Mouse (Mus musculus): Measurements from ENCODE around the gene Fhl2. TPM values are rescaled to one million over a fixed set of nuclear protein-coding genes. Genes with fewer than 3 reads are reported as not detected.
A peak's percentile ranks its signal among the peaks of the same experiment; 100 is the strongest.

Fhl2 gene
- polyA plus RNA-seq, 1 experiment from 2014 or later = 3.5 TPM

DNA sequence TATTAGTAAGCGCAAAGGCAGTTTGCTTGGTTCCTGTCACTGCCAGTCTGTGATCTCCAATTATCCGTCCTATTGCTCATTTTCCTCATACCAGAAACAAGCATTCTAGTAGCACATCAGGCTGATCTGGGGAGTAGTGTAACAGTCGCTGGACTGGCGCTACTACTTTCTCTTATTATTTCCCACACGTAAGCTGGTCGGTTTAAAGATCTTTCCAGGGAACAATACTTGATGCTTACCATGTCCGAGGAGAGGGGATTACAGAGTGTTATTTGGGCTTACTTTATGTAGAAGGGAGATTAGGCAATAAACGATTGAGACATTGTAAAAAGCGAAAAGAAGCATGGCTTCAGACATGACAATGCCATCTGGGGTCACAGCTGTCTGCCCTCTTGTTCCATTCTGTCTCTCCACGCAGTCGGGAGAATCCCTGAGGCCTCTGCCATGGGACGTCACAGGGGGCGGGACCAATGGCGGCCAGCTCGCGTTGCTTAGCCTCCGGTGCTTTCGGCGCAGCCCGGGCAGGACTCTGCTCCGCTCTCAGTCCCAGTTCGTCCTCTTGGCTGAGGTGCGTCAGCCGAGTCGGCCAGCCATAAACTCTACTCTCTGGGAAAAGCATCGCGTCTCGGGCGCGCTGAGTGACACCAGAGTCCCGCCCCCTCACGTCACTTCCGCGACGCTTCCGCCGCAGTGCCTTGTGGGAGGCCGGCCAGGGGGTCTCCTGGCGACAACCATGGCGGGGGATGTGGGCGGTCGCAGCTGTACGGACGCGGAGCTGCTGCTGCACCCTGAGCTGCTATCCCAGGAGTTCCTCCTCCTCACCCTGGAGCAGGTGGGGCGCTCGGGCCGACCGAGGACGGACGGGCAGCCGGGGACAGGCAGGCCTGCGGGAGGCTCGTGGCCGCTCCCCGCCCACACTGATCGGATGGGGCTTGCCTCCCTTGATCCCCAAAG is 98.5 kb downstream of the Fhl2 start, which contains the start of the genes Tgfbrap1 and AI597479:
Gene Tgfbrap1 (minus strand): TSS at position 607 of the 954 bp plus-strand sequence.
Gene AI597479 (plus strand): TSS at position 680 of the 954 bp plus-strand sequence.
- Histone ChIP-seq H3K4me2 (peak within 1 kb of the TSS; percentile 80), H3K9me3 (replicated peaks) (no peaks in the 10 kb centered on the region), H3K9ac (peak within 1 kb of the TSS; percentile 86), H3K4me3 (replicated peaks) (peak within 1 kb of the TSS; percentile 94), H3K4me1 (replicated peaks) (peaks cover 9% of the 10 kb centered on the region), H3K27ac (replicated peaks) (peak within 1 kb of the TSS; percentile 99), H3K36me3 (replicated peaks) (peaks cover 28% of the 10 kb centered on the region), H3K27me3 (no peaks in the 10 kb centered on the region)
- WGBS (ENCODE audit: insufficient replicate concordance) = under 1% methylated on average over 57 of the region's 57 CpGs
- peak; percentile 90 for ATAC-seq (ENCODE audit: insufficient read depth)

DNA sequence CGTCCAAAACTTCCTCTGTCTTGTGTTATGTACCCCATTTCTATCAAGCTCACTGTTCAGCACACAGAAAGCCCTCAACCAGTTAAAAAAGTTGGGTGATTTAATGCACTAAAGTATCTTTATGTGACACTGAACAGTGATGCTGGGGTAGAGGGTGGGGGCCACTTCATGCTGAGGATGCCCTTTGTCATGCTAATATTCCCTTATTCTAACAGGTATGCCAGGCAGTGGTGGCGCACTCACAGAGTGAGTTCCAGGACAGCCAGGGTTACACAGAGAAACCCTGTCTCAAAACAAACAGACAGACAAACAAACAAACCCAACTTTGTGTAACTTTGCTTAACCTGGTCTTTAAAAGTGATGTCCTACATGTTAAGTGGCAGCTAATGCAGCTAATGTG is 102.6 kb downstream of the Fhl2 start:
- Histone ChIP-seq H3K27me3 (no peaks in the 10 kb centered on the region), H3K4me3 (replicated peaks) (no peak overlapping the region), H3K9me3 (replicated peaks) (no peaks in the 10 kb centered on the region), H3K9ac (no peak overlapping the region), H3K4me2 (no peak overlapping the region), H3K36me3 (replicated peaks) (0 out of 2 replicates have a peak, but pooled peaks cover 7% of the 10 kb centered on the region), H3K4me1 (replicated peaks) (peaks cover 28% of the 10 kb centered on the region), H3K27ac (replicated peaks) (no peak overlapping the region)
- 67% methylated on average over 2 of the region's 2 CpGs for WGBS (ENCODE audit: insufficient replicate concordance)
- no peak for ATAC-seq (ENCODE audit: insufficient read depth)

DNA sequence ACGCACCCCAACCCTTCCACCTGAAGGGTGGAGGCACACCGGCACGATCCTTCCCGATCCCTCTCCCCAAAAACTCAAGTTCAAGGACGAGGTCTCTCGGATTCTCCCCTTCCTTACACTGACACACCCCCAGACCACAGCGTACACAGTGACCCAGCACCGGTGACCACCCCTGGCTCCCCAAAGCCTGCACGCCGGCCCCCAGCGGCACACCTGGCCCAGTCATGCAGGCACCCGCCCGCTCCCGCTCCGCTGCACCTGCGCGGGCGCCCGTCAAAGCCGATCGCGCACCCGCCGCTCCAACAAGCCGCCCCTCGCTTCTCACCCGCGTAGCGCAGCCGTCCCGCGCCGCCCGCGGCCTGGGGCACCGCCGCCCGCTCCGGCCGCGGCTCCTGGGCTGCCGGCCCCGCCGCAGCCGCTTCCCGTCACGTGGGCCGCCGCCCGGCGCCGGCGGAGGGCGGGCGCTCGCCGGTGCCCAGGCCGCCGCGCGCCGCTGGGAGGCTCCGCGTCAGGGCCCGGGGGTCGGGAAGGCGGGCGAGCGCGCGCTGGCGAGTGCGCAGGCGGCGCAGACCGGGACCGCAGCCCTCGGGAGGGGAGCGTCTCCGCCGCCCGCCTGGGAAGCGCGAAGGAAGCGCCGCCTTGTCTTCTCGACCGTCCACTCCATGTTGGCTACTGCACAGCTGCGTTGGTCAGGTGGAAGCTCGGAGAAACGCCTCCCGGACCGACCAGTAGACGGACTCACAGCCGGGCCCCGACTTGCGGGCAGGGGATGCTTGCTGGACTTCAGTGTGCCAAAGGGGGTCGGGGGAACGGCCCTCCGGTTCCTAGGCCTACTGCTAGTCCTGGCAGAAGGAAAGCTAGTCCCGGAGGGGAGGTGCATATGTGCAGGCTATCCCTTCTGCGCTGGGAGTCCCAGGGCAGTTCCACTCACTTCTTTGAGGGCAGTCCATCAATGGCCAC is 104.4 kb downstream of the Fhl2 start:
- H3K4me3 ChIP-seq (replicated peaks) = peak overlapping the region; percentile 79
- H3K36me3 ChIP-seq (replicated peaks) = 0 out of 2 replicates have a peak, but pooled peaks cover 7% of the 10 kb centered on the region
- peak overlapping the region; percentile 84 for H3K9ac ChIP-seq
- H3K27me3 ChIP-seq = no peaks in the 10 kb centered on the region
- peak overlapping the region; percentile 67 for H3K27ac ChIP-seq (replicated peaks)
- H3K4me1 ChIP-seq (replicated peaks) = peaks cover 24% of the 10 kb centered on the region
- peak overlapping the region; percentile 92 for H3K4me2 ChIP-seq
- peak; percentile 89 for ATAC-seq (ENCODE audit: insufficient read depth)
- under 1% methylated on average over 102 of the region's 102 CpGs for WGBS (ENCODE audit: insufficient replicate concordance)
- H3K9me3 ChIP-seq (replicated peaks) = no peaks in the 10 kb centered on the region

DNA sequence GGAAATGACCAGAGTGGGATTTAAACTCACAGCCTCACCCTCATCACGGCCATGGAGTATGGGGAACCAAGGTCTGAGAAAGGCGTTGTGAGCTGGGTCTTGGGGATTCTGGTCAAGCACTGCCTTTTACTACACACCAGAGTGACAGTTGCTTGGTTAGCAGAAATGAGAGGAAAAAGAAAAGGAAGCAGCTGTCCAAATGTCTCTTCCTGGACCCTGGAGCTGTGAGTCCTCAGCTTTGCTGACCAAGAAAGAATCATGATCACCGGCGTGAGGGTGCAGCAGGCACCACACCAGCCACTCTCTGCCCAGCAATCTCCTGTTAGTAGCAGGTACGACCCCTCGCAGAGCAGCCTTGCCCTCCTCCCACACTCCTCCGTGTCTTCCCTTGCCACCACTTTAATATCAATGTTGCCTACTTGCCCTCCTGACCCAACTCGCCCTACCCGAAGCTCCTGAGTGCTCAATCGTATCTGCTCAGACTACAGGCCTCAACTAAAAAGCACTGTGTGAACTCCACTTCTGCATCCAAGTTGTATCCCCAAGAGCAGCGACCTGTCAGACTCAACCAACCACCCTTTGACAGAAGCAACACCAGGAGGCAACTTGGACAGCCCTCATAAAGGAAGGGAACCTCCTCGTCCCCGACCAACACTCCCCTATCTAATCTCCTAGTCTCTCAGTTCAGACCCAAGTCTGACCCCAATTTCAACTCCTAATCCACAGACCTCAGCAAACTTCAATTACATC is 105.3 kb downstream of the Fhl2 start:
- Histone ChIP-seq H3K36me3 (replicated peaks) (0 out of 2 replicates have a peak, but pooled peaks cover 7% of the 10 kb centered on the region), H3K4me2 (peak overlapping the region; percentile 92), H3K27ac (replicated peaks) (peak overlapping the region; percentile 57; the same call in 1 of the 2 replicates), H3K27me3 (no peaks in the 10 kb centered on the region), H3K9me3 (replicated peaks) (no peaks in the 10 kb centered on the region), H3K9ac (peak overlapping the region; percentile 84), H3K4me3 (replicated peaks) (peak overlapping the region; percentile 79), H3K4me1 (replicated peaks) (peaks cover 24% of the 10 kb centered on the region)
- WGBS (ENCODE audit: insufficient replicate concordance) = 21% methylated on average over 13 of the region's 13 CpGs
- ATAC-seq (ENCODE audit: insufficient read depth) = peak; percentile 16; the same call in 1 of the 2 replicates

DNA sequence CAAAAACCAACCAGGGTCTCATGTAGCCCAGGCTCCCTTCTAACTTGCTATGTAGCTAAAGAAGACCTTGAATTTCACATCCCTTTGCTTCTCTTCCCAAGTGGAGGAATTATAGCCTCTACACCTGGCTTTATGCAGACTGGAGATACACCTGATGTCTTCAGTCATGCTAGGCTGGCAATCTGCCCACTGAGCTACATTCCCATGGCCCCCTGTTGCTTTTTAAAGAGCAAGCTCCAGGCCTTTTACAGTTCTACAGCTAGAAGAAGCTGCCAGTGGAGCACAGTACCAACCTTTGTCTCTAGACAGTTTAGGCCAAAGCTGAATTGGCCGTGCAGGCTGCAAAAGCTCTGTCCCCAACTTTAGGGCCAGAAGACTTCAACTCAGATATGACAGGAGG is 106.4 kb downstream of the Fhl2 start:
- Histone ChIP-seq H3K36me3 (replicated peaks) (0 out of 2 replicates have a peak, but pooled peaks cover 4% of the 10 kb centered on the region), H3K4me1 (replicated peaks) (peaks cover 24% of the 10 kb centered on the region), H3K27ac (replicated peaks) (no peak overlapping the region), H3K4me3 (replicated peaks) (no peak overlapping the region), H3K9me3 (replicated peaks) (no peaks in the 10 kb centered on the region), H3K9ac (no peak overlapping the region), H3K27me3 (no peaks in the 10 kb centered on the region), H3K4me2 (no peak overlapping the region)
- WGBS (ENCODE audit: insufficient replicate concordance) = 64% methylated on average over 1 of the region's 1 CpGs
- ATAC-seq (ENCODE audit: insufficient read depth) = no peak

DNA sequence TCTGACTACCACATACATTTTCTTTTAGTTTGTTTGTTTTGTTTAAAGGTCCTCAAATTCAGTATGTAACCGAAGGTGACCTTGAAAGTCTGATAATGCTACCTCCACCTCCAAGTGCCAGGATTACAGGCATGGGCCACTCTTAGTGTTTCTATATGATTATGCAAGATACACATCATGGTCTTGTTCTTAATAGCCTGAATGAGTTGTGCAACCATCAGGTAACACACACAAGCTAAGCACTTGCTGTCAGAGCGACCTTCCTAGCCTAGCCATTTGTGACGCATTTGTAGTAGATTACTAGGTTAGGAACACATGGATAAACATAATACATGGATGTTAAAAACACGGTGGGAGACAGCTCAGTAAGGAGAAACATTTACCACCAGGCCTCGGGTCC is 113.8 kb downstream of the Fhl2 start:
- Histone ChIP-seq H3K4me3 (replicated peaks) (no peak overlapping the region), H3K27me3 (no peaks in the 10 kb centered on the region), H3K36me3 (replicated peaks) (peaks cover 4% of the 10 kb centered on the region; the same call in 1 of the 2 replicates), H3K4me2 (no peak overlapping the region), H3K27ac (replicated peaks) (no peak overlapping the region), H3K9me3 (replicated peaks) (no peaks in the 10 kb centered on the region), H3K9ac (no peak overlapping the region), H3K4me1 (replicated peaks) (no peaks in the 10 kb centered on the region)
- ATAC-seq (ENCODE audit: insufficient read depth) = no peak
- 64% methylated on average over 5 of the region's 5 CpGs for WGBS (ENCODE audit: insufficient replicate concordance)

DNA sequence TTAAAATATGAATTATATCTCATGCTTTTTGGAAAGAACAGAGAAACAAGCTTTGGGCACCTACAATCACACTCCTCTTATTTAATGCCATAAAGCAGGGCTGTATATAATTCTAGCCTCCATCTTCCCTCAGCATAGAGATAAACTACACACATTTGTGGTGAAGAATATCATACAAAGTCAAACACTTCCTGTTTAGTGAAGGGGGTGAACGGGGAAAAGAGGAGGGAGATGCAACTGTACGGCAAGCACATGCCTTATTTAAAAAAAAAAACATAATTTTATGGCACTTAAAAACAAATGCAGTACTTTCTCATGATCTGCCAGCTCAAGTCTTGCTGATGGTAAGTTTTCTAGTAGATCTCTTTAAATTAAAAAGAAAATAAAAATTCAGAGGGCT is 118.7 kb downstream of the Fhl2 start:
- WGBS (ENCODE audit: insufficient replicate concordance) = 26% methylated on average over 2 of the region's 2 CpGs

DNA sequence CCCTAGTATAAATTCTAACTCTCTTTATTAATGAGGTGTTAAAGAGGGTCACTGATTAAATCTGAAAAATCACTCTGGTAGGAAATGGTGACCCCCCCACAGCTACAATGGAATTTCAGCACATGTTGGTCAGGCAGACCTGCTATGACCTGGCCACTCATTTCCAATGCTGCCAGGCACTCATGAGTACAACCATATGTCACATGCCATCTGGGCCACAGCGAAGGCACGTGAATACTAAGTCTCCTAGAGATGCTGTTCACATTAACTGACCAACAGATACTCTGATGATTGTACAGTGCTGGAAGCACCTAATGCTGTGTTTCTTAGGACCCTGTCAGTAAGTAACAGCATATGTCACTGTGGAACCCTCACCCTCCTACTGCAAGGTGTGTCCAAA is 122.0 kb downstream of the Fhl2 start:
- ATAC-seq (ENCODE audit: insufficient read depth) = no peak
- H3K4me3 ChIP-seq (replicated peaks) = no peak overlapping the region
- no peak overlapping the region for H3K9ac ChIP-seq
- H3K27me3 ChIP-seq = no peaks in the 10 kb centered on the region
- H3K27ac ChIP-seq (replicated peaks) = no peak overlapping the region
- no peaks in the 10 kb centered on the region for H3K9me3 ChIP-seq (replicated peaks)
- WGBS (ENCODE audit: insufficient replicate concordance) = 79% methylated on average over 2 of the region's 2 CpGs
- H3K36me3 ChIP-seq (replicated peaks) = peaks cover 15% of the 10 kb centered on the region; the same call in 1 of the 2 replicates
- H3K4me2 ChIP-seq = no peak overlapping the region
- H3K4me1 ChIP-seq (replicated peaks) = no peaks in the 10 kb centered on the region

More for the DNA sequence above, 118.7 kb downstream of the Fhl2 start:
- H3K4me3 ChIP-seq (replicated peaks) = no peak overlapping the region
- no peaks in the 10 kb centered on the region for H3K4me1 ChIP-seq (replicated peaks)
- H3K36me3 ChIP-seq (replicated peaks) = peaks cover 11% of the 10 kb centered on the region; the same call in 1 of the 2 replicates
- H3K27ac ChIP-seq (replicated peaks) = no peak overlapping the region
- H3K4me2 ChIP-seq = no peak overlapping the region
- H3K9me3 ChIP-seq (replicated peaks) = no peaks in the 10 kb centered on the region
- H3K27me3 ChIP-seq = no peaks in the 10 kb centered on the region
- no peak overlapping the region for H3K9ac ChIP-seq
- ATAC-seq (ENCODE audit: insufficient read depth) = no peak

Data from liver, embryonic 15.5 days (tissue).